Mouse (Mus musculus): Measurements from ENCODE around the gene Brca2. TPM values are rescaled to one million over a fixed set of nuclear protein-coding genes. Genes with fewer than 3 reads are reported as not detected.
"Not testable (repeated sequence)": the region's sequence is repeated elsewhere in the genome, so short reads cannot be mapped to it uniquely, and the experiment has no call there.

The Brca2 gene
- 1.9 and 11.7 TPM in 2 replicates for polyA plus RNA-seq (2012; ENCODE audit: insufficient read depth, low replicate concordance)

GRCm38 (mm10) chr5:150521937-150522866 lies at the start of gene Brca2:
Brca2 (plus strand) TSS chr5:150522630.
- peaks cover 6% of the 10 kb centered on the region for H3K27me3 ChIP-seq (replicated peaks)
- H3K36me3 ChIP-seq (replicated peaks; ENCODE audit: low read length): peaks cover 4% of the 10 kb centered on the region
- no peaks in the 10 kb centered on the region for H3K9me3 ChIP-seq
- peak within 1 kb of the TSS; percentile 94 for H3K4me3 ChIP-seq (replicated peaks)
- H3K4me1 ChIP-seq: peaks cover 21% of the 10 kb centered on the region
- no peak for TF ChIP-seq GATA1 (IDR thresholded peaks at IDR 0.05; ENCODE audit: borderline replicate concordance, low read length)
- no peak for TF ChIP-seq FLI1 (IDR thresholded peaks at IDR 0.05; ENCODE audit: low read length)

- no peak for TF ChIP-seq GATA1 (IDR thresholded peaks at IDR 0.05; ENCODE audit: borderline replicate concordance, low read length)
- no peak for TF ChIP-seq FLI1 (IDR thresholded peaks at IDR 0.05; ENCODE audit: low read length)
- Histone ChIP-seq H3K4me1 (peaks cover 6% of the 10 kb centered on the region; the same call in 1 of the 2 replicates), H3K27me3 (replicated peaks) (no peaks in the 10 kb centered on the region), H3K9me3 (peaks cover 6% of the 10 kb centered on the region; the same call in 1 of the 2 replicates), H3K36me3 (replicated peaks; ENCODE audit: low read length) (peaks cover 52% of the 10 kb centered on the region), H3K4me3 (replicated peaks) (no peak overlapping the region)
Observed at GRCm38 (mm10) chr5:150477364-150477763, 45.1 kb upstream of the Brca2 start.

DNA sequence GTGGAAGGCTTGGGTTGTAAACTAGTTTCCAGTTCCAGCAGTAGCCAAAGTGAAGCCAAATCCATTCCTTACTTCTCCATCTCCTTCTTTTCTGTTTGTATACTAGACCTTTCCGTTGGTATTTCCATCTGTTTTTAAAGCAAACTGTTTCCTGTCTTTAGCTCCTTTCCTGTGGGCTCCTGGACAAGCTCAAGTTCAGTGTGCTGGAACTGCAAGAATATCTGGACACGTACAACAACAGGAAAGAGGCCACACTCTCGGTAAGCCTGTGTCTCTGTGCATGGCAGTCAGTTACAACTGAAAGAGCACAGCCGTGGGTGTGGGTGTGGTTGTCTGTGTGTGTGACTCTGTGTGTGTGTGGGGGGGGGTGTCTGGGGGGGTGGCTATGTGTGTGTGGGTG lies 43.8 kb upstream of the Brca2 start:
- Histone ChIP-seq H3K4me3 (replicated peaks) (no peak overlapping the region), H3K36me3 (replicated peaks; ENCODE audit: low read length) (peaks cover 45% of the 10 kb centered on the region), H3K9me3 (peaks cover 6% of the 10 kb centered on the region; the same call in 1 of the 2 replicates), H3K27me3 (replicated peaks) (no peaks in the 10 kb centered on the region), H3K4me1 (peaks cover 6% of the 10 kb centered on the region; the same call in 1 of the 2 replicates)
- TF ChIP-seq GATA1 (IDR thresholded peaks at IDR 0.05; ENCODE audit: borderline replicate concordance, low read length) (no peak), FLI1 (IDR thresholded peaks at IDR 0.05; ENCODE audit: low read length) (no peak)

GRCm38 (mm10) chr5:150485198-150485597 lies 37.2 kb upstream of the Brca2 start:
- Histone ChIP-seq H3K9me3 (no peaks in the 10 kb centered on the region), H3K27me3 (replicated peaks) (no peaks in the 10 kb centered on the region), H3K4me3 (replicated peaks) (no peak overlapping the region), H3K36me3 (replicated peaks; ENCODE audit: low read length) (peaks cover 21% of the 10 kb centered on the region), H3K4me1 (no peaks in the 10 kb centered on the region)
- TF ChIP-seq FLI1 (IDR thresholded peaks at IDR 0.05; ENCODE audit: low read length) (no peak), GATA1 (IDR thresholded peaks at IDR 0.05; ENCODE audit: borderline replicate concordance, low read length) (no peak)

GRCm38 (mm10) chr5:150490285-150490684 lies 32.1 kb upstream of the Brca2 start:
- TF ChIP-seq GATA1 (IDR thresholded peaks at IDR 0.05; ENCODE audit: borderline replicate concordance, low read length) (no peak), FLI1 (IDR thresholded peaks at IDR 0.05; ENCODE audit: low read length) (no peak)
- Histone ChIP-seq H3K9me3 (no peaks in the 10 kb centered on the region), H3K4me1 (no peaks in the 10 kb centered on the region)

GRCm38 (mm10) chr5:150490821-150491220 lies 31.6 kb upstream of the Brca2 start:
- H3K36me3 ChIP-seq (replicated peaks; ENCODE audit: low read length): peaks cover 5% of the 10 kb centered on the region
- TF ChIP-seq GATA1 (IDR thresholded peaks at IDR 0.05; ENCODE audit: borderline replicate concordance, low read length): no peak
- no peak for TF ChIP-seq FLI1 (IDR thresholded peaks at IDR 0.05; ENCODE audit: low read length)
- no peaks in the 10 kb centered on the region for H3K4me1 ChIP-seq
- H3K9me3 ChIP-seq: no peaks in the 10 kb centered on the region
- no peaks in the 10 kb centered on the region for H3K27me3 ChIP-seq (replicated peaks)
- H3K4me3 ChIP-seq (replicated peaks): no peak overlapping the region

More at GRCm38 (mm10) chr5:150490285-150490684, 32.1 kb upstream of the Brca2 start:
- no peak overlapping the region for H3K4me3 ChIP-seq (replicated peaks)
- no peaks in the 10 kb centered on the region for H3K27me3 ChIP-seq (replicated peaks)
- peaks cover 2% of the 10 kb centered on the region for H3K36me3 ChIP-seq (replicated peaks; ENCODE audit: low read length)

GRCm38 (mm10) chr5:150491573-150492173 lies 30.8 kb upstream of the Brca2 start:
- H3K4me3 ChIP-seq (replicated peaks); H3K9me3 ChIP-seq; H3K4me1 ChIP-seq; H3K27me3 ChIP-seq (replicated peaks): not testable (repeated sequence)
- peaks cover 13% of the 10 kb centered on the region for H3K36me3 ChIP-seq (replicated peaks; ENCODE audit: low read length)

DNA sequence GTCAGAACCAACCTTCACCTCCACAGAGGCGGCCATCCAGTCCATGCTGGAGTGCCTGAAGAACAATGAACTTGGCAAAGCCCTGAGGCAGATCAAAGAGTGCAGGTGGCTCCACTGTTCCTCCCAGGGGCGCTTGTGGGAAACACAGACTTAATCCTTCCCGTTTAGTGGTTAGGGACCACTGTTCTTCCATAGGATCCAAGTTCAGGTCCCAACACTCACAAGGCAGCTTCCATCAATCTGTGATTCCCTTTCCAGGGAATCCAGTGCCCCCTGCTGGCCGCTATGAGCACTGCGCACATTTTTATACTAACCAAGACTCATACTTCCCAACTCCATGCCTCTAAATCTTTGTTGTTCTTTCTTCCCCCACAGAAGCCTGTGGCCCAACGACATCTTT lies 26.6 kb upstream of the Brca2 start:
- Histone ChIP-seq H3K27me3 (replicated peaks) (no peaks in the 10 kb centered on the region), H3K4me1 (no peaks in the 10 kb centered on the region), H3K9me3 (no peaks in the 10 kb centered on the region), H3K4me3 (replicated peaks) (no peak overlapping the region), H3K36me3 (replicated peaks; ENCODE audit: low read length) (peaks cover 13% of the 10 kb centered on the region)
- no peak for TF ChIP-seq GATA1 (IDR thresholded peaks at IDR 0.05; ENCODE audit: borderline replicate concordance, low read length)
- TF ChIP-seq FLI1 (IDR thresholded peaks at IDR 0.05; ENCODE audit: low read length): no peak

DNA sequence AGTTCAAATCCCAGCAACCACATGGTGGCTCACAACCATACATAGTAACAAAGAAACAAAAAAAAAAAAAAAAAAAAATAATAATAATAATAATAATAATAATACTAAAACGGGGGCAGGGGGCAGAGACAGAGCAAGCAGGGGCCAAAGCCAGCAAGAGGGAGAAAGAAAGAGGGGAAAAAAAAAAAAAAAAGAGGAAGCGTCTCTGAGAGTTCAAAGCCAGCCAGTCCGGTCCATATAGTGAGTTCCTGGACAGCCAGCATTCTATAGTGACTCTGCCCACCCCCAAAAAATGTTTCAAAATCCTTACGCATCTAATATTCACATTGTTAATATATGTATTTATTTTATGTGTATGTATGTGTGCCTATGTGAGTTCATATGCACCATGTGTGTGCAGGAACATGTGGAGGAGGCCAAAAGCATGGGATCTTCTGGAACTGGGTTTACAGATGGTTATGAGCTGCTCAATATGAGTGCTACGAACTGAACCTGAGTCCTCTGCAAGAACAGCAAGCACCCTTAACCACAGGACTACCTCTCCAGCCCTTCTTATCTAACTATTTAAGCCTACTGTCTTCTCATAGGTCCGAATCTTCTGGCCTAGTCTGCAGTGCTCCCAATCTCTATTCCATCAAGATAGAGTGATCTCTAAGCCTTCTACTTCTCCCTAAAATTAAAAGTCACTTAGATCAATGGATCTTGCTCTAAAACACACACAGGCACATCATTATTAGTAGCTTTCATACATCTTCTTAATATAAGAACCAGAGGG lies 11.8 kb upstream of the Brca2 start:
- TF ChIP-seq GATA1 (IDR thresholded peaks at IDR 0.05; ENCODE audit: borderline replicate concordance, low read length): no peak
- TF ChIP-seq FLI1 (IDR thresholded peaks at IDR 0.05; ENCODE audit: low read length): no peak
- Histone ChIP-seq H3K27me3 (replicated peaks) (no peaks in the 10 kb centered on the region), H3K4me3 (replicated peaks) (no peak overlapping the region), H3K36me3 (replicated peaks; ENCODE audit: low read length) (no peaks in the 10 kb centered on the region), H3K9me3 (peaks cover 5% of the 10 kb centered on the region), H3K4me1 (no peaks in the 10 kb centered on the region; the same call in 1 of the 2 replicates)
